Mouse (Mus musculus) v-Abl transformed pro-B cells (cell line): ENCODE data around the gene Npffr2.
"Not testable (repeated sequence)": the region's sequence is repeated elsewhere in the genome, so short reads cannot be mapped to it uniquely, and the experiment has no call there.

Experiments used
- in situ Hi-C, 2 experiments: fragments of 400-800 bp; cut with MboI; formaldehyde crosslinking; loops; one replicate each; pipeline ENCODE4 v1.15.1; 2025; ENCODE audit not compliant: unreplicated experiment in 2 of 2

Gene Npffr2

DNA sequence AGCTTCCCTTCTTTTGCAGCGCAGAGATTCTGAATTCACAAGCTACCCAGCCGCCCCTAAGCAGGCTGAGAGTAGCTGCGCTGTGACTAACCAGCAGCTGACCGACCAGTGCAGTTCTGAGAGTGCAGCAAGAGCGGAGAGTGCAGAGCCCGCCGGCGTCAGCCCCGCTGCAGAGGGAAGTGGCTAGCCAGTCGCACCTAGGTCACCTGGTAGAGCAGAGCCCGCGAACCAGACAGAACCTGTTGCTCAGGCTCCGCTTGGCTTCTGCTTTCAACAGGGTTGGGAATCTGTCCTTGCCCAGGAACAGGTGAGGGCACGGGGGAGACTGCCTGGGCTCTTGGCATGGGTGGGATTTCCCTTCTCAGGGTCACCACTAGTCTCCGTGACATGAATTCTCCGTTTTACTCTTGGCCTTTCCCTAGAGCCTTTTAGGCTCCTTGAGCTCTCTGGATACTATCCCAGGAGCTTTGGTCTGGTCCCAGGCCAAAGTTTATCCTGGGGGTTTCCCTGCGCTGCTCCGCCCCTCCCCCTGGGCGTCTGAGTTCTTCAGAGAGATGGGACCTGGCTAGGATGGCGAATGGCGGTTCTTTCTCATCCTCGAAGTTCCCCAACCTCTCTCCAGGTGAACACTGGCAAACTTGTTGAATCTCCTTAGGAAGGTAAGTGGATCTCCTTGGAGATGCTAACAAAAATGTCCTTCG, at the start of gene Npffr2:
Gene Npffr2 (plus strand): TSS at position 552 of the 701 bp plus-strand sequence.
- in situ Hi-C loops, result no loop called here

DNA sequence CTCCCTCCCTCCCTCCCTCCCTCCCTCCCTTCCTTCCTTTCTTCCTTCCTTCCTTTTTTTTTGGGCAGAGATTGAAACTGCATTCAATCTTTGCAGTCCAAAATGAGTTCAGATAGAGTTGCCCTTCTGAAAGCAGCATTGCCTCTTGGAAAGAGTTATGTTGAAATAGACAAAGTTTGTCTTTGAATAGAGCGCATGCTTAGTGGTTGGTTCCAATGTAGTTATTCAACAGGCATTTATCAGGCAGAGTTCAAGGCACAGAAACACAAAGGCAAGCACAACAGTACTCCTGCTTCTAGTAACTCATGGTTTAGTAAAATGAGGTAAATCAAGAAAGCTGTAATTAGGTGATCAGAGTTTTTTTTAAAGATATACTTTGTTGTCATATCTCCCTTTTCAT, 34.7 kb upstream of the Npffr2 start:
- in situ Hi-C loops, result no loop called here

DNA sequence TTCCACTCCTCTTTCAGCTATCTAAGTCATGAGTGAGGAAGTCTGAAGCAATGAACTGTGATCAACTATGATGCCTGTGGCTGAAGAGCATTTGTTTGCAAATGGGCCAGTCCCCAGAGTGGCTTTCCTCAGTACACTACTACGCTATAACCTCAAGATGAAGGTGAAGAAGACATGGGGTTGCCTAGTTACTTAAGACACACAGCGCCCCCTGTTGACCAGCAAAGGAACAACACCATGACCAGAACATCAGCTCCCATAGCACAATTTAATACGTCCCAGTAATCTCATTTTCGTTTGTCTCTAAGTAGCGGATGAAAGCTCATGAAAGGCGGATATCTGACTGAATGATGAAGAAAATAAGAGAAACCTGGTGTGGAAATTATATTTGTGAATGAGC, 27.0 kb upstream of the Npffr2 start:
- in situ Hi-C loops, result no loop called here

DNA sequence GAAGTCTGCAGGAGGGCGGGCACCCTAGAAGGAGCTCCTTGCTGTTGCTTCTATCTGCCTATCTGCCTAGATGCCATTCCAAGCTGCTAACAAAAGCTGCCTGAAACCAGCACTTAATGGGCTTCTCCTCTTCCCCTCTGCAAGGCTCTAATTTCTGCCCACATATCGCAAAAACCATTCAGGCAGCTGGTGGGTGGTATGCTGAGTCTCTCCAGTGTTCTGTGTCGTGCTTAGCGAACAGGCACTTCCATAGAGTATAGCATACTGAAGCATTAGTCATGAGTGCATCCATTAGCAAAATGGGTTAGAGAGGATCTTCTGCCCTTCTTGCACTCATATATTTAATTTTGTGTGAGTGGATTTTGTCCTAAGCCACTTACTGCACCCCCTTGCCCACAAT, 8.6 kb upstream of the Npffr2 start:
- in situ Hi-C loops, result no loop called here

DNA sequence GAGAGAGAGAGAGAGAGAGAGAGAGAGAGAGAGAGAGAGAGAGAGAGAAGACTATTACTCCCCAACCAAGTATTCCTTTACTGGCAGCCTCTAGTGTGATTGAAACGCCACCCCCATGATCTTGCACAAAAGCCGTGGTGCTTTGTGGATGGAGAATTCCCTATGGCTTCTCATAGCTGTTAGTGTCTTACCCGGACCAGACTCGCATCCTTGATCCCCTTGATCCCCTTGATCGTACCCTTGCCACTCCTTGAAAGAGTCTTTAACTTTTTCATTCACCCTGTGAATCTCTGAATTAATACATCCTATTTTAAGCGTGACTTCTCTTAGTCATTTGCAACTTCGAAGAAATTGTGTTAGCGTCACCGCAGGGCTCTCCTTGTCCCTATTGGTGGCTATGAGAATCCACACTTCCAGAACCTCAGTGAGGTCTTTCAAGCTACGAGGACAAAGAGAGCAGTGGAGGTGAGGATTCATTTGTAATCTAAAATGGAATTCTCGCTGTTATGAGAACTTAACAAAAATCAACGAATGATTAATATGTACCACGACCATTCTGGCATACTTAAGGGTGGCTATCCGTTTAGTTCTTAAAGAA, 949 bp upstream of the Npffr2 start:
- in situ Hi-C loops, result no loop called here

GRCm38 (mm10) chr5:89528951-89529350, 1.7 kb downstream of the Npffr2 start:
- in situ Hi-C loops, result no loop called here

GRCm38 (mm10) chr5:89529391-89529790, 2.2 kb downstream of the Npffr2 start:
- in situ Hi-C loops, result no loop called here

DNA sequence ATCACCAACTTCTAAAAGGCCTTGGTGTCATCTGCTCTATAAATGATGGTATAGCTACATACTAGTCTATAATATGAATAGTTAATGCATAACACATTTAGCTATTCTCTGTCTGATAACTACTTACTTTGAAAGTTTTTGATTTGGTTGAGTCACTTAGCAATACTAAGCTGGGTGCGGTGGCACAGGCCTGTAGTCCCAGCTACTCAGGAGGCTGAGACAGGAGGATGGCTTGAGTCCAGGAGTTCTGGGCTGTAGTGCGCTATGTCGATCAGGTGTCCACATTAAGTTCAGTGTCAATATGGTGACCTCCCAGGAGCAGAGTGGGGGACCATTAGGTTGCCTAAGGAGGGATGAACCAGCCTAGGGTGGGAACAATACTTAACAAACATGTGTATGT, 8.8 kb downstream of the Npffr2 start:
- in situ Hi-C loops, result no loop called here

DNA sequence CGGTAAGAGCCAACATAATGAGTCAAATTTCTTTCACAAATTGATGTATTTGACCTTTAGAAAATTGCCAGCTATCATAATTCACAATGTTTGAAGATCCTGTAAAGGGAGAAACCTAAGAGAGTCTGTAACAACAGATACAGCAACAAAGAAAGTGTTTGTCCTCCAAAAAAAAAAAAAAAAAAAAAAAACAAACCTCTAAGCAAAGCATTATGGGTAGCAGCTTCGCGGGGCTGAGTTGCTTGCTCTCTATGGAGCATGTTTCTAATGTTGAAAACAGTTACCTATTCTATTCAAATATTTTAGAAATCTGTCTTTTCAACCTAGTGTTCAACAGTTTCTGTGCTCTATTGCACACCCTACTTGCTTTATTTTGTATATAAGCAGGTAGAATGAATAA, 15.2 kb downstream of the Npffr2 start:
- in situ Hi-C loops, result no loop called here

DNA sequence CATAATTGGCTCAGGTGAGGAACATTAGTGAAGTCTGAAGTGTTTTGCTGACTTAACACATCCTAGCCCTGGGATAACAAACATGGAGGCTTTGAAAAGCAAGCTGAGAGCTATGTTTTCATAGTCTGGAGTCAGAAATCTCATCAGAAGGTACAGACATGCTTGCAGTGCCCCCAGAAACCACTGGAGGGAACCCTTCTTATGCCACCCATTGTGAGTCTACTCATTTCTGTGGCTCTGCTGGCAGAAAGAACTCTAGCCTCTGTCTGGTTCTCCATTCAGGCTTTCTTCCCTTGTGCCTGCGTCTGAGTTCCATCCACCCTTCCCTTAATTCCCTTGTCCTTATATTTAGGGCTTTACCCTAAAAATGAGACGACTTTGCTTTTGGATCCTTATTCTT, 16.2 kb downstream of the Npffr2 start:
- in situ Hi-C loops, result no loop called here

GRCm38 (mm10) chr5:89559118-89559517, 31.9 kb downstream of the Npffr2 start:
- in situ Hi-C loops, result not testable (repeated sequence)

GRCm38 (mm10) chr5:89561381-89561780, 34.2 kb downstream of the Npffr2 start:
- in situ Hi-C loops, result no loop called here

- in situ Hi-C loops, result no loop called here
Observed at GRCm38 (mm10) chr5:89578678-89579077, 51.4 kb downstream of the Npffr2 start.

GRCm38 (mm10) chr5:89579181-89579580, 52.0 kb downstream of the Npffr2 start:
- in situ Hi-C loops, result no loop called here

DNA sequence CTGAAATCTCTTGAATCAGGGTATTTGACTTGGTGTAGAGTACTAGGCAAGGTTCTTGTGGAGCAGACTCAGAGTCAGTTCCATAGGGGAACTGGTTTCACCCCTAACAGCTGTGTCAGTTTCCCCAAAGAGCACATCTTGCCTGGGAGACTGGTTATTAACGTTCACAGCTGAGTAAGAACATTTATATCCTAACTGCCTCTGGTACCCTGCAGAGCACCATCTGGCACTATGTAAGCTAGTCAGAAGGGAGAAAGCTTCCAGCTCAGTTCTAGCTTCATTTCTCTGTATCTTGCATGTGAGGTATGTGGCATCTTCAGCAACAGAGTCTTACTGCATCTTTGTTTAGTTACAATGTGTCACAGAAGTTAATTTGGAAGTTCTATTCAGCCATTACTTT, 53.9 kb downstream of the Npffr2 start:
- in situ Hi-C loops, result no loop called here

DNA sequence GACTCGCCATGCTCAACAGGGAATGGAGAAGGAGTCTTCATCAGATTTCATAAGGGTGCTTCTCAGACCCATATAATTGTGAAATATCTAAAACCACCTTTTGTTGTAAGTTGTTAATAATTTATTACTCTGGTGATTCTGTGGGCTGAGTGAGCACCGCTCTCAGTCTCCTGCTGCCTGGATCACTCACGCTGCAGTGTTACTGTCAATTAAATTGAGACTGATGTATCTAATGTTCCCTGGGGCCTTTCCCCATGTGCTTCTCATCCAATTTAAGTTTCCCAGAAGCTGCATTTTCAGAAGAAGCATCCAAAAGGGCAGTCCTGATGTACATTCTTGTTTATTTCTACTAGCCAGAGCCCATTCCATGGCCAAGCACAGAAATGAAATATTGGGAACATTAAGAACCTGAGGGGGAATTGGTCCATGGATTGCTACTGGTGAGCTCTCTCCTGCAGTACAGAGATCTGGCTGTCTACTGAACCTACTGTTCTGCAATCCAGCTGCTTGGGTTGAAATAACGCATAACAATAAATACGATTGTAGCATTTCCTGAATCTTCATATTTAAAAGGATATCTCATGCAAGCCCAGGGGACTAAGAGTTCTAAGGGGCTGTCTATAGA, 54.6 kb downstream of the Npffr2 start:
- in situ Hi-C loops, result no loop called here

- in situ Hi-C loops, result no loop called here
Observed at GRCm38 (mm10) chr5:89585021-89585420, 57.8 kb downstream of the Npffr2 start.

DNA sequence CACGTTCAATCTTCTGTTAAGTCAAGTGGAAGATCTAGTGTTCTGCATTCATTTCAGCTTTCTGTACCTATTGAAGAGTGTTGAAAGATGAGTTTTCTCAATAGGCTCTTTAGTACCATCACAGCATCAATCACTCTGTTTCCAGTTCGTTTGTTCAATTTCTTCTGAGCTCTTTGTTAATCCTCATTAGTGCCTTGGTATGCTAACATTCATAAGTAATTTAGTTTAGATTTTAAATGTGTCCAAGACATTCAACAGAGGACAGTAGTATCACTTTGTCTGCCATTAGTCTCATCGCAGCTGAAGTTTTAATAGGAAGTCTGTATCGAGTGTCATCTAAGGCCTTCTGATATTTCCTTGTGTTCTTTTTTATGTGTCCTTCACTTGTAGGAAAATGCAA, 65.1 kb downstream of the Npffr2 start:
- in situ Hi-C loops, result no loop called here

- in situ Hi-C loops, result no loop called here
Observed at GRCm38 (mm10) chr5:89611322-89612015, 84.2 kb downstream of the Npffr2 start.

DNA sequence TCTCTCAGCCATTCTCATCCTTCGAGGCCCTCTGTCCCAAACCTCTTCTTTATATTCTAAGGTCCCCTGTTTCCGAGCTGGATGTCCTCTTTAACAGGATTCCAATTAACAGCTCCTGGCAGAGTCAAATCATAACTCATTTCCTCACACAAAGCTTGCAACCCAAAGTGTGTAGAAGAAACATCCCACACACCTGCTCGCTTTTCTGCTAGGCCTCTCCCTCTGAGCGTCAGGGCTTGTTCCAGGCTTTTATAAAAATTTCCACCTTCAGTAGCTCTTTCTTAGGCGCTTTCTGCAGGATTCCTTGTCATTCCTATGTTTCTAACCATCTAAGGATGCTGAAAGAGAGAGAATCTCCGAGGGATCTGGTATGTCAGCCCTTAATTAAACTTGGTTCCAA, 85.0 kb downstream of the Npffr2 start:
- in situ Hi-C loops, result no loop called here

DNA sequence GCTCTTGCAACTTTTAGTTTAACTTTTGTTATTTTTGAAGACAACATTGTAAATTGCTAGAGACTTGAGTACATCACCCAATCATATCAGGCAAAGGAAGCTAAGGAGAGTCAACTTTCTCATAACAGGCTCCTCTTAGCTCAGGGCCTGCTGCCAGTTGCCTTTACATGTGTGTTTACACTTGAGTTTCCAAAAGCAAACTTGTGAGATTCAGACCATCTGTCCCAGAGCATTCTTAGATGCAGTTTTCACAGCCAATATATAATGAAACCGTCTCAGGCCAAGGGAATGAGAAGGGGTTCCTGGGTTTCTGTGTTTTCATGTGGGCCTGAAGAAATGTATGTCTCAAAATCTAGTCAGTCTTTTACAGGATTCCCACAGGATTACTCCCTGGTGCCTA, 104.4 kb downstream of the Npffr2 start:
- in situ Hi-C loops, result no loop called here
